Comparison of ENCODE assay signal across 30 mouse cellular contexts in the genomic region with DNA sequence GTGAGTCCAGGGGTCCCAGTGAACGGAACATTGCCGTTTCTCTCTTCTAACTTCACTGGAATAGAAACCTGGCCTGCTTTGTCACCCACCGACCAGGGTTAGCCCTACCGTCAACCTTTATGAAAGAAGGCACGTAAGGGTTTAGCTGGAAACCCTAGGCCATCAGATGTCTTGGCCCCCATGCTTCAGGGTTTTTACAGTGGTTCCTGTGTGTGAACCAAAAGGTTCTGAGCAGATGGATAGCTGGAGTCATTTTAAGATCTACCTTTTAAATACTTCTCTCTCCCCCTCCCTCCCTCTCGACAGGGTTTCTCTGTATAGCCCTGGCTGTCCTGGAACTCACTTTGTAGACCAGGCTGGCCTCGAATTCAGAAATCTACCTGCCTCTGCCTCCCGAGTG. TPM values are rescaled to one million over a fixed set of nuclear protein-coding genes. Genes with fewer than 3 reads are reported as not detected.
DNase-seq lines count a peak whose midpoint lies in the region; ATAC-seq and TF ChIP-seq lines count a peak whose summit lies in the region.
"Had no signal": no experiment of that assay in that cellular context is flagged by ENCODE, and none has a peak within 500 bp of the region (broad histone marks: within the 10 kb centered on the region; RNA-seq: fewer than 3 reads in every experiment).

No protein-coding gene starts in this region.

- H3K4me1 ChIP-seq in heart, embryonic 12.5 days (replicated peaks): peaks cover 63% of the 10 kb centered on the region
- peaks cover 64% of the 10 kb centered on the region for H3K4me1 ChIP-seq in heart, embryonic 16.5 days (ENCODE audit: control insufficient read depth, insufficient read depth, low read length)
- H3K4me1 ChIP-seq in midbrain, embryonic 11.5 days (ENCODE audit: control insufficient read depth, insufficient read depth, low read length): peaks cover 11% of the 10 kb centered on the region
- peaks cover 30% of the 10 kb centered on the region for H3K4me1 ChIP-seq in midbrain, embryonic 15.5 days

- H3K27me3 ChIP-seq in heart, embryonic 12.5 days (replicated peaks): no peaks in the 10 kb centered on the region
- no peaks in the 10 kb centered on the region for H3K27me3 ChIP-seq in heart, embryonic 16.5 days (ENCODE audit: control insufficient read depth, insufficient read depth, low read length)
- H3K27me3 ChIP-seq in midbrain, embryonic 11.5 days (ENCODE audit: control insufficient read depth, insufficient read depth, low read length): no peaks in the 10 kb centered on the region
- no peaks in the 10 kb centered on the region for H3K27me3 ChIP-seq in midbrain, embryonic 15.5 days (replicated peaks)
- H3K27me3 ChIP-seq: embryonic facial prominence, embryonic 12.5 days; embryonic facial prominence, embryonic 15.5 days; hindbrain, embryonic 13.5 days; intestine, embryonic 15.5 days; Patski had no signal

- intact Hi-C loops in gastrocnemius, adult 2 months (cut with DNase I): no loop called here

- 86% methylated on average over 8 of the region's 8 CpGs for WGBS in heart, embryonic 12.5 days
- 83% methylated on average over 8 of the region's 8 CpGs for WGBS in heart, embryonic 16.5 days
- WGBS in midbrain, embryonic 11.5 days: 90% methylated on average over 8 of the region's 8 CpGs
- whole genome bisulfite sequencing in midbrain, embryonic 15.5 days: 94% methylated on average over 8 of the region's 8 CpGs

- no peak for TF ChIP-seq CTCF in gastrocnemius, adult 2 months (IDR thresholded peaks at IDR 0.05)

- peaks cover 86% of the 10 kb centered on the region for H3K36me3 ChIP-seq in heart, embryonic 12.5 days
- H3K36me3 ChIP-seq in heart, embryonic 16.5 days (ENCODE audit: control insufficient read depth, insufficient read depth): peaks cover 64% of the 10 kb centered on the region
- H3K36me3 ChIP-seq in midbrain, embryonic 11.5 days (ENCODE audit: control insufficient read depth, insufficient read depth, low read length): peaks cover 43% of the 10 kb centered on the region
- peaks cover 52% of the 10 kb centered on the region for H3K36me3 ChIP-seq in midbrain, embryonic 15.5 days (replicated peaks)

- H3K27ac ChIP-seq in gastrocnemius, adult 2 months: peak overlapping the region; percentile 99
- peak overlapping the region; percentile 67 for H3K27ac ChIP-seq in heart, embryonic 12.5 days (ENCODE audit: poor library complexity, severe bottlenecking)
- peak overlapping the region; percentile 86 for H3K27ac ChIP-seq in heart, embryonic 16.5 days (ENCODE audit: low read length)
- no peak overlapping the region for H3K27ac ChIP-seq in midbrain, embryonic 11.5 days (ENCODE audit: low read depth, low read length)
- no peak overlapping the region for H3K27ac ChIP-seq in midbrain, embryonic 15.5 days
- H3K27ac ChIP-seq: embryonic facial prominence, embryonic 12.5 days; embryonic facial prominence, embryonic 15.5 days; hindbrain, embryonic 10.5 days; hindbrain, embryonic 13.5 days; intestine, embryonic 15.5 days had no signal

- H3K4me2 ChIP-seq in heart, embryonic 12.5 days: no peak overlapping the region
- H3K4me2 ChIP-seq in heart, embryonic 16.5 days (ENCODE audit: low read depth, low read length): no peak overlapping the region
- no peak overlapping the region for H3K4me2 ChIP-seq in midbrain, embryonic 11.5 days
- H3K4me2 ChIP-seq in midbrain, embryonic 15.5 days: no peak overlapping the region
- H3K4me2 ChIP-seq: embryonic facial prominence, embryonic 12.5 days; embryonic facial prominence, embryonic 15.5 days; heart, embryonic 11.5 days; hindbrain, embryonic 13.5 days; intestine, embryonic 15.5 days had no signal

- ATAC-seq in heart, embryonic 12.5 days (ENCODE audit: insufficient number of reproducible peaks, low FRiP score): no peak
- ATAC-seq in heart, embryonic 16.5 days (replicated peaks; ENCODE audit: extremely low read depth, insufficient read depth, low FRiP score): no peak
- ATAC-seq in midbrain, embryonic 11.5 days (ENCODE audit: low FRiP score): no peak
- no peak for ATAC-seq in midbrain, embryonic 15.5 days (replicated peaks)
- ATAC-seq: forebrain, embryonic 14.5 days; forebrain, postnatal 0 days; hindbrain, embryonic 16.5 days; intestine, embryonic 15.5 days; Patski had no signal

- peak overlapping the region; percentile 93 for H3K4me3 ChIP-seq in gastrocnemius, adult 2 months
- no peak overlapping the region for H3K4me3 ChIP-seq in heart, embryonic 12.5 days
- H3K4me3 ChIP-seq in heart, embryonic 16.5 days (ENCODE audit: low read length): no peak overlapping the region
- no peak overlapping the region for H3K4me3 ChIP-seq in midbrain, embryonic 11.5 days (ENCODE audit: low read depth, low read length)
- no peak overlapping the region for H3K4me3 ChIP-seq in midbrain, embryonic 15.5 days
- H3K4me3 ChIP-seq: embryonic facial prominence, embryonic 12.5 days; embryonic facial prominence, embryonic 15.5 days; hindbrain, embryonic 10.5 days; hindbrain, embryonic 13.5 days; intestine, embryonic 15.5 days had no signal

- H3K9ac ChIP-seq in heart, embryonic 12.5 days: no peak overlapping the region
- no peak overlapping the region for H3K9ac ChIP-seq in heart, embryonic 16.5 days (ENCODE audit: low read length)
- no peak overlapping the region for H3K9ac ChIP-seq in midbrain, embryonic 11.5 days (ENCODE audit: low read length)
- no peak overlapping the region for H3K9ac ChIP-seq in midbrain, embryonic 15.5 days
- H3K9ac ChIP-seq: embryonic facial prominence, embryonic 12.5 days; embryonic facial prominence, embryonic 15.5 days; forebrain, postnatal 0 days; hindbrain, embryonic 13.5 days; intestine, embryonic 15.5 days had no signal

- no peak for DNase-seq in gastrocnemius, adult 2 months
- no peak for DNase-seq in gastrocnemius, postnatal 25 days
- DNase-seq in heart, adult 9 months (ENCODE audit: low spot score in 2 of 2): no peak
- DNase-seq in heart, adult 18-20 months: no peak
- peak; percentile 54 for DNase-seq in midbrain, embryonic 11.5 days (ENCODE audit: low spot score, missing footprints)
- DNase-seq: adrenal gland, adult 2 months; adrenal gland, postnatal 14 days; cerebellum, adult 11 months; cerebellum, adult 2 months; cerebellum, adult 9-11 months; cerebellum, postnatal 25 days; forebrain, postnatal 0 days; gastrocnemius, postnatal 36 days; kidney, adult 11 months; kidney, adult 8-10 months had no signal

- H3K9me3 ChIP-seq in heart, embryonic 12.5 days (replicated peaks): no peaks in the 10 kb centered on the region
- no peaks in the 10 kb centered on the region for H3K9me3 ChIP-seq in heart, embryonic 16.5 days (replicated peaks; ENCODE audit: control insufficient read depth, low read length)
- H3K9me3 ChIP-seq in midbrain, embryonic 11.5 days (ENCODE audit: control insufficient read depth, low read length): no peaks in the 10 kb centered on the region
- H3K9me3 ChIP-seq in midbrain, embryonic 15.5 days: no peaks in the 10 kb centered on the region
- H3K9me3 ChIP-seq: embryonic facial prominence, embryonic 12.5 days; embryonic facial prominence, embryonic 15.5 days; G1E; hindbrain, embryonic 10.5 days; hindbrain, embryonic 13.5 days; intestine, embryonic 15.5 days had no signal

RNA-seq across cellular contexts. Expression of gene Pkm, which starts 9.8 kb away (rescaled TPM):
- total RNA-seq in gastrocnemius, adult 2 months (2021): 1,000 to 10,000 TPM; 2,556 to 3,331 TPM
- total RNA-seq in gastrocnemius, postnatal 25 days (2021): 1,000 to 10,000 TPM; 2,850 to 2,853 TPM
- 1,832 and 1,839 TPM in 2 replicates for polyA plus RNA-seq in heart, embryonic 12.5 days (2016; fragmentation: Nextera tagmentation; extraction: Ambion mirVana)
- 1,977 and 2,080 TPM in 2 replicates for polyA plus RNA-seq in heart, embryonic 16.5 days (2015; fragmentation: Nextera tagmentation; extraction: Ambion mirVana)
- total RNA-seq in heart, adult 18-20 months (2021): 1,000 to 10,000 TPM; 1,130 to 1,266 TPM
- polyA plus RNA-seq in midbrain, embryonic 11.5 days (2014; fragmentation: Nextera tagmentation; extraction: Ambion mirVana): 1,888 and 2,059 TPM in 2 replicates
- 1,075 and 1,145 TPM in 2 replicates for polyA plus RNA-seq in midbrain, embryonic 15.5 days (2015; fragmentation: Nextera tagmentation; extraction: Ambion mirVana)

RNA-seq across cellular contexts. Expression of gene Gramd2, which starts 13.9 kb away (rescaled TPM):
- under 1 TPM; 0.11 to 0.13 TPM for total RNA-seq in gastrocnemius, adult 2 months (2021)
- total RNA-seq in gastrocnemius, postnatal 25 days (2021): under 1 TPM in 1 of 2 experiments, not detected in 1; 0.27 TPM
- 0.32 TPM in 1 of 2 replicates, not detected in the other for polyA plus RNA-seq in heart, embryonic 12.5 days (2016; fragmentation: Nextera tagmentation; extraction: Ambion mirVana)
- 0.34 and 1.6 TPM in 2 replicates for polyA plus RNA-seq in heart, embryonic 16.5 days (2015; fragmentation: Nextera tagmentation; extraction: Ambion mirVana)
- under 1 TPM in 1 of 2 experiments, not detected in 1; 0.28 TPM for total RNA-seq in heart, adult 18-20 months (2021)
- 0.15 and 0.18 TPM in 2 replicates for polyA plus RNA-seq in midbrain, embryonic 11.5 days (2014; fragmentation: Nextera tagmentation; extraction: Ambion mirVana)
- polyA plus RNA-seq in midbrain, embryonic 15.5 days (2015; fragmentation: Nextera tagmentation; extraction: Ambion mirVana): 4.4 and 4.6 TPM in 2 replicates
- total RNA-seq: common myeloid progenitor, adult 5-6 weeks; G1E; granulocyte monocyte progenitor cell, adult 5-6 weeks had no signal
- polyA plus RNA-seq: G1E had no signal

RNA-seq across cellular contexts. Expression of gene Parp6, which starts 48.9 kb away (rescaled TPM):
- 10 to 100 TPM; 25.7 to 26.0 TPM for total RNA-seq in gastrocnemius, adult 2 months (2021)
- 10 to 100 TPM; 18.6 to 20.3 TPM for total RNA-seq in gastrocnemius, postnatal 25 days (2021)
- polyA plus RNA-seq in heart, embryonic 12.5 days (2016; fragmentation: Nextera tagmentation; extraction: Ambion mirVana): 19.5 and 20.0 TPM in 2 replicates
- 21.1 and 24.1 TPM in 2 replicates for polyA plus RNA-seq in heart, embryonic 16.5 days (2015; fragmentation: Nextera tagmentation; extraction: Ambion mirVana)
- 10 to 100 TPM; 17.0 to 17.6 TPM for total RNA-seq in heart, adult 18-20 months (2021)
- polyA plus RNA-seq in midbrain, embryonic 11.5 days (2014; fragmentation: Nextera tagmentation; extraction: Ambion mirVana): 90.8 and 91.7 TPM in 2 replicates
- polyA plus RNA-seq in midbrain, embryonic 15.5 days (2015; fragmentation: Nextera tagmentation; extraction: Ambion mirVana): 228 and 229 TPM in 2 replicates

Comparison
In these comparisons a context has a peak if more than half of its experiments do, and no peak if none do; other contexts are left out.
1. H3K27ac ChIP-seq: peak in gastrocnemius, adult 2 months (single experiment), heart, embryonic 12.5 days (single experiment) and heart, embryonic 16.5 days (single experiment); none in midbrain, embryonic 11.5 days (single experiment) and midbrain, embryonic 15.5 days (single experiment).